Mouse (Mus musculus) kidney, embryonic 16.5 days (tissue): ENCODE measurements at regions not wholly inside any gene's neighbourhood (a gene's known extent, or its start where the extent isn't known, plus 50 kb on each side); places are given as distances from the start of the nearest gene placed in this dataset.

Experiments used
- ATAC-seq: fragments of 200-750 bp; cut with Nextera tagmentation; 2 replicates; pipeline ENCODE4 v1.8.0; 2017; ENCODE audit warnings: moderate TSS enrichment; ENCODE audit not compliant: low FRiP score, low TSS enrichment
- H3K27ac ChIP-seq: fragments of 300-500 bp; sonication (generic); 2 replicates; pipeline ENCODE4 v1.5.1; 2014; ENCODE audit warnings: low read length
- H3K27me3 ChIP-seq: fragments of 300-500 bp; sonication (generic); 2 replicates; pipeline ENCODE4 v1.6.1; 2014; ENCODE audit warnings: low read length, control low read depth, mixed read lengths; ENCODE audit not compliant: insufficient read depth
- H3K36me3 ChIP-seq: fragments of 300-500 bp; sonication (generic); 2 replicates; pipeline ENCODE4 v1.6.1; 2014; ENCODE audit warnings: low read length, control low read depth, mixed read lengths; ENCODE audit not compliant: insufficient read depth
- H3K4me1 ChIP-seq: fragments of 300-500 bp; sonication (generic); 2 replicates; pipeline ENCODE4 v1.6.1; 2014; ENCODE audit warnings: low read length, control low read depth, mixed read lengths; ENCODE audit not compliant: insufficient read depth
- H3K4me2 ChIP-seq: fragments of 300-500 bp; sonication (generic); replicated peaks from 2 replicates; pipeline ENCODE4 v1.6.1; 2014; ENCODE audit warnings: low read depth, low read length
- H3K4me3 ChIP-seq: fragments of 300-500 bp; sonication (generic); 2 replicates; pipeline ENCODE4 v1.5.1; 2014; ENCODE audit warnings: mild to moderate bottlenecking, low read length
- H3K9ac ChIP-seq: fragments of 300-500 bp; sonication (generic); replicated peaks from 2 replicates; pipeline ENCODE4 v1.6.1; 2014; ENCODE audit warnings: low read length
- H3K9me3 ChIP-seq: fragments of 300-500 bp; sonication (generic); 2 replicates; pipeline ENCODE4 v1.6.1; 2016; ENCODE audit warnings: low read length, control low read depth
- WGBS: fragments of 180-500 bp; shearing (Covaris S2); extraction: QIAGEN DNeasy Blood & Tissue Kit; methylation state at CpG from one replicate; pipeline ENCODE4 v1.1.7; 2014; 5-methylcytosine and 5-hydroxymethylcytosine counted together

GRCm38 (mm10) chr3:14971647-14972046 is 85.6 kb downstream of the Car2 start:
- Histone ChIP-seq H3K27ac (no peak overlapping the region), H3K27me3 (no peaks in the 10 kb centered on the region), H3K9ac (no peak overlapping the region), H3K4me2 (no peak overlapping the region), H3K9me3 (no peaks in the 10 kb centered on the region), H3K4me3 (no peak overlapping the region), H3K36me3 (no peaks in the 10 kb centered on the region), H3K4me1 (no peaks in the 10 kb centered on the region)
- WGBS = 77% methylated on average over 2 of the region's 2 CpGs
- ATAC-seq = no peak

- ATAC-seq = no peak
- WGBS = 88% methylated on average over 2 of the region's 2 CpGs
Observed at GRCm38 (mm10) chr3:14974758-14975157, 88.7 kb downstream of the Car2 start.

GRCm38 (mm10) chr3:14975203-14975602 is 89.1 kb downstream of the Car2 start:
- Histone ChIP-seq H3K4me2 (no peak overlapping the region), H3K9ac (no peak overlapping the region), H3K36me3 (no peaks in the 10 kb centered on the region), H3K9me3 (no peaks in the 10 kb centered on the region), H3K27ac (no peak overlapping the region), H3K4me1 (no peaks in the 10 kb centered on the region), H3K4me3 (no peak overlapping the region), H3K27me3 (no peaks in the 10 kb centered on the region)
- WGBS = 84% methylated on average over 2 of the region's 2 CpGs
- no peak for ATAC-seq

More at GRCm38 (mm10) chr3:14974758-14975157, 88.7 kb downstream of the Car2 start:
- no peaks in the 10 kb centered on the region for H3K36me3 ChIP-seq
- no peak overlapping the region for H3K27ac ChIP-seq
- no peaks in the 10 kb centered on the region for H3K9me3 ChIP-seq
- H3K9ac ChIP-seq = no peak overlapping the region
- no peaks in the 10 kb centered on the region for H3K4me1 ChIP-seq
- no peak overlapping the region for H3K4me3 ChIP-seq
- H3K27me3 ChIP-seq = no peaks in the 10 kb centered on the region
- no peak overlapping the region for H3K4me2 ChIP-seq

- no peak overlapping the region for H3K4me3 ChIP-seq
- H3K27ac ChIP-seq = no peak overlapping the region
- H3K9me3 ChIP-seq = no peaks in the 10 kb centered on the region
- H3K4me2 ChIP-seq = no peak overlapping the region
- H3K36me3 ChIP-seq = no peaks in the 10 kb centered on the region
- H3K9ac ChIP-seq = no peak overlapping the region
- no peaks in the 10 kb centered on the region for H3K4me1 ChIP-seq
- H3K27me3 ChIP-seq = no peaks in the 10 kb centered on the region
- WGBS = 80% methylated on average over 5 of the region's 5 CpGs
- ATAC-seq = no peak
Observed at GRCm38 (mm10) chr3:14979116-14979613, 93.1 kb downstream of the Car2 start.

GRCm38 (mm10) chr3:14989635-14990034 is 103.6 kb downstream of the Car2 start:
- Histone ChIP-seq H3K9me3 (no peaks in the 10 kb centered on the region), H3K27me3 (no peaks in the 10 kb centered on the region), H3K4me1 (no peaks in the 10 kb centered on the region), H3K4me2 (no peak overlapping the region), H3K4me3 (no peak overlapping the region), H3K27ac (no peak overlapping the region), H3K9ac (no peak overlapping the region), H3K36me3 (no peaks in the 10 kb centered on the region)
- ATAC-seq = peak; percentile 59; the same call in 1 of the 2 replicates
- WGBS = 44% methylated on average over 3 of the region's 3 CpGs

GRCm38 (mm10) chr3:14993936-14994335 is 107.9 kb downstream of the Car2 start:
- H3K4me3 ChIP-seq = no peak overlapping the region
- H3K9ac ChIP-seq = no peak overlapping the region
- no peaks in the 10 kb centered on the region for H3K4me1 ChIP-seq
- H3K36me3 ChIP-seq = no peaks in the 10 kb centered on the region
- H3K4me2 ChIP-seq = no peak overlapping the region
- no peak overlapping the region for H3K27ac ChIP-seq
- no peak for ATAC-seq
- no peaks in the 10 kb centered on the region for H3K9me3 ChIP-seq
- 80% methylated on average over 2 of the region's 2 CpGs for WGBS
- no peaks in the 10 kb centered on the region for H3K27me3 ChIP-seq

- ATAC-seq = no peak
- no peaks in the 10 kb centered on the region for H3K27me3 ChIP-seq
- H3K36me3 ChIP-seq = no peaks in the 10 kb centered on the region
- H3K4me2 ChIP-seq = no peak overlapping the region
- H3K9ac ChIP-seq = no peak overlapping the region
- H3K27ac ChIP-seq = no peak overlapping the region
- 0 out of 2 replicates have a peak, but pooled peaks cover 2% of the 10 kb centered on the region for H3K4me1 ChIP-seq
- H3K4me3 ChIP-seq = no peak overlapping the region
- 79% methylated on average over 3 of the region's 3 CpGs for WGBS
- H3K9me3 ChIP-seq = no peaks in the 10 kb centered on the region
Observed at GRCm38 (mm10) chr3:14997241-14997640, 111.2 kb downstream of the Car2 start.

GRCm38 (mm10) chr3:14998521-14998920 is 112.4 kb downstream of the Car2 start:
- Histone ChIP-seq H3K9me3 (no peaks in the 10 kb centered on the region), H3K27ac (no peak overlapping the region), H3K9ac (no peak overlapping the region), H3K4me2 (no peak overlapping the region), H3K4me3 (no peak overlapping the region), H3K4me1 (0 out of 2 replicates have a peak, but pooled peaks cover 2% of the 10 kb centered on the region), H3K27me3 (no peaks in the 10 kb centered on the region), H3K36me3 (no peaks in the 10 kb centered on the region)
- WGBS = 25% methylated on average over 2 of the region's 2 CpGs
- no peak for ATAC-seq

GRCm38 (mm10) chr3:14999411-14999810 is 113.3 kb downstream of the Car2 start:
- H3K27ac ChIP-seq = no peak overlapping the region
- H3K9me3 ChIP-seq = no peaks in the 10 kb centered on the region
- ATAC-seq = no peak
- 0 out of 2 replicates have a peak, but pooled peaks cover 2% of the 10 kb centered on the region for H3K4me1 ChIP-seq
- WGBS = 69% methylated on average over 1 of the region's 1 CpGs
- no peak overlapping the region for H3K9ac ChIP-seq
- H3K36me3 ChIP-seq = no peaks in the 10 kb centered on the region
- no peak overlapping the region for H3K4me3 ChIP-seq
- no peaks in the 10 kb centered on the region for H3K27me3 ChIP-seq
- no peak overlapping the region for H3K4me2 ChIP-seq

- no peaks in the 10 kb centered on the region for H3K27me3 ChIP-seq
- H3K4me1 ChIP-seq = 0 out of 2 replicates have a peak, but pooled peaks cover 2% of the 10 kb centered on the region
- no peak overlapping the region for H3K27ac ChIP-seq
- no peak overlapping the region for H3K9ac ChIP-seq
- no peak overlapping the region for H3K4me3 ChIP-seq
- no peaks in the 10 kb centered on the region for H3K36me3 ChIP-seq
- no peaks in the 10 kb centered on the region for H3K9me3 ChIP-seq
- ATAC-seq = no peak
- H3K4me2 ChIP-seq = no peak overlapping the region
Observed at GRCm38 (mm10) chr3:14999914-15000313, 113.8 kb downstream of the Car2 start.
